Comparison of ENCODE assay signal across 8 mouse cellular contexts in genomic region chr1:136550851-136551540, GRCm38 (mm10).
DNase-seq lines count a peak whose midpoint lies in the region; ATAC-seq and TF ChIP-seq lines count a peak whose summit lies in the region.

No protein-coding gene starts in this region.

- H3K27me3 ChIP-seq in kidney, embryonic 15.5 days, result no peaks in the 10 kb centered on the region
- no peaks in the 10 kb centered on the region for H3K27me3 ChIP-seq in intestine, postnatal 0 days (replicated peaks; ENCODE audit: control insufficient read depth, insufficient read depth, low read length)
- H3K27me3 ChIP-seq in limb, embryonic 11.5 days (ENCODE audit: control insufficient read depth, insufficient read depth, low read length), result no peaks in the 10 kb centered on the region
- H3K27me3 ChIP-seq in stomach, embryonic 15.5 days (replicated peaks), result no peaks in the 10 kb centered on the region

- peak; percentile 99 for TF ChIP-seq CTCF in intestine, postnatal 0 days (IDR thresholded peaks at IDR 0.05; ENCODE audit: low read depth)

- ATAC-seq in kidney, embryonic 15.5 days (replicated peaks; ENCODE audit: low FRiP score), result no peak
- peak; percentile 41; the same call in 1 of the 2 replicates for ATAC-seq in intestine, postnatal 0 days
- 0 out of 2 replicates have a peak, but pooled peaks have one; percentile 40 for ATAC-seq in limb, embryonic 11.5 days (ENCODE audit: insufficient number of reproducible peaks, low FRiP score, low TSS enrichment, low read depth)
- 0 out of 2 replicates have a peak, but pooled peaks have one; percentile 48 for ATAC-seq in stomach, embryonic 15.5 days (ENCODE audit: insufficient read depth, low FRiP score, low read depth)

- H3K9ac ChIP-seq in kidney, embryonic 15.5 days, result no peak overlapping the region
- no peak overlapping the region for H3K9ac ChIP-seq in intestine, postnatal 0 days (ENCODE audit: low read depth, low read length)
- no peak overlapping the region for H3K9ac ChIP-seq in limb, embryonic 11.5 days (ENCODE audit: low read length)
- H3K9ac ChIP-seq in stomach, embryonic 15.5 days, result no peak overlapping the region

- WGBS in kidney, embryonic 15.5 days, result 29% methylated on average over 16 of the region's 16 CpGs
- 25% methylated on average over 16 of the region's 16 CpGs for WGBS in intestine, postnatal 0 days
- 30% methylated on average over 16 of the region's 16 CpGs for WGBS in limb, embryonic 11.5 days
- 28% methylated on average over 16 of the region's 16 CpGs for WGBS in stomach, embryonic 15.5 days

- no peak overlapping the region for H3K4me2 ChIP-seq in kidney, embryonic 15.5 days
- H3K4me2 ChIP-seq in intestine, postnatal 0 days (replicated peaks; ENCODE audit: low read depth), result no peak overlapping the region
- no peak overlapping the region for H3K4me2 ChIP-seq in limb, embryonic 11.5 days (ENCODE audit: low read depth, severe bottlenecking)
- no peak overlapping the region for H3K4me2 ChIP-seq in stomach, embryonic 15.5 days

- peak; percentile 67 for DNase-seq in kidney, adult 11 months
- DNase-seq in cerebellum, postnatal 14 days, result peak; percentile 91 to 92
- peak; percentile 83 for DNase-seq in frontal cortex, postnatal 25 days (ENCODE audit: low spot score in 2 of 2)
- DNase-seq in limb, embryonic 11.5 days (ENCODE audit: low spot score), result peak; percentile 93
- peak; percentile 87 for DNase-seq in neural tube, embryonic 10.5 days (ENCODE audit: extremely low spot score, low spot score)

- peaks cover 6% of the 10 kb centered on the region for H3K4me1 ChIP-seq in kidney, embryonic 15.5 days
- no peaks in the 10 kb centered on the region for H3K4me1 ChIP-seq in intestine, postnatal 0 days (replicated peaks; ENCODE audit: control insufficient read depth, insufficient read depth, low read length)
- peaks cover 4% of the 10 kb centered on the region; the same call in 1 of the 2 replicates for H3K4me1 ChIP-seq in limb, embryonic 11.5 days (ENCODE audit: control insufficient read depth, insufficient read depth, low read length)
- H3K4me1 ChIP-seq in stomach, embryonic 15.5 days, result no peaks in the 10 kb centered on the region

- no peak overlapping the region for H3K27ac ChIP-seq in kidney, embryonic 15.5 days
- H3K27ac ChIP-seq in intestine, postnatal 0 days (ENCODE audit: low read depth, low read length), result no peak overlapping the region
- no peak overlapping the region for H3K27ac ChIP-seq in limb, embryonic 11.5 days (replicated peaks; ENCODE audit: low read depth, low read length)
- H3K27ac ChIP-seq in stomach, embryonic 15.5 days, result no peak overlapping the region

- H3K36me3 ChIP-seq in kidney, embryonic 15.5 days, result no peaks in the 10 kb centered on the region
- H3K36me3 ChIP-seq in intestine, postnatal 0 days (ENCODE audit: control insufficient read depth, insufficient read depth), result no peaks in the 10 kb centered on the region
- no peaks in the 10 kb centered on the region for H3K36me3 ChIP-seq in limb, embryonic 11.5 days (ENCODE audit: control insufficient read depth, insufficient read depth, low read length)
- H3K36me3 ChIP-seq in stomach, embryonic 15.5 days, result no peaks in the 10 kb centered on the region

- H3K9me3 ChIP-seq in kidney, embryonic 15.5 days (replicated peaks), result no peaks in the 10 kb centered on the region
- H3K9me3 ChIP-seq in intestine, postnatal 0 days (ENCODE audit: control insufficient read depth), result no peaks in the 10 kb centered on the region
- no peaks in the 10 kb centered on the region for H3K9me3 ChIP-seq in limb, embryonic 11.5 days (ENCODE audit: control insufficient read depth, low read length)
- no peaks in the 10 kb centered on the region for H3K9me3 ChIP-seq in stomach, embryonic 15.5 days

- no peak overlapping the region for H3K4me3 ChIP-seq in kidney, embryonic 15.5 days (replicated peaks)
- H3K4me3 ChIP-seq in intestine, postnatal 0 days (ENCODE audit: low read depth, low read length), result no peak overlapping the region
- no peak overlapping the region for H3K4me3 ChIP-seq in limb, embryonic 11.5 days (ENCODE audit: low read depth, low read length)
- no peak overlapping the region for H3K4me3 ChIP-seq in stomach, embryonic 15.5 days (replicated peaks)
